Mouse (Mus musculus) liver, embryonic 12.5 days (tissue): Measurements from ENCODE around the gene Tbxas1. TPM values are rescaled to one million over a fixed set of nuclear protein-coding genes. Genes with fewer than 3 reads are reported as not detected.
A peak's percentile ranks its signal among the peaks of the same experiment; 100 is the strongest.

Experiments
- ATAC-seq: fragments of 200-750 bp; cut with Nextera tagmentation; 2 replicates; pipeline ENCODE4 v1.8.0; 2017; ENCODE audit warnings: moderate number of reproducible peaks, mild to moderate bottlenecking, moderate library complexity
- H3K27ac ChIP-seq: fragments of 300-500 bp; sonication (generic); 2 replicates; pipeline ENCODE4 v1.5.1; 2016; ENCODE audit warnings: mild to moderate bottlenecking
- H3K27me3 ChIP-seq: fragments of 300-500 bp; sonication (generic); replicated peaks from 2 replicates; pipeline ENCODE4 v1.6.1; 2016; ENCODE audit warnings: mild to moderate bottlenecking, moderate library complexity
- H3K36me3 ChIP-seq: fragments of 300-500 bp; sonication (generic); 2 replicates; pipeline ENCODE4 v1.6.1; 2016; ENCODE audit warnings: mild to moderate bottlenecking, moderate library complexity
- H3K4me1 ChIP-seq: fragments of 300-500 bp; sonication (generic); 2 replicates; pipeline ENCODE4 v1.6.1; 2016
- H3K4me2 ChIP-seq: fragments of 300-500 bp; sonication (generic); 2 replicates; pipeline ENCODE4 v1.6.1; 2016; ENCODE audit warnings: mild to moderate bottlenecking, moderate library complexity
- H3K4me3 ChIP-seq: fragments of 300-500 bp; sonication (generic); 2 replicates; pipeline ENCODE4 v1.5.1; 2016; ENCODE audit warnings: mild to moderate bottlenecking, moderate library complexity
- H3K9ac ChIP-seq: fragments of 300-500 bp; sonication (generic); 2 replicates; pipeline ENCODE4 v1.6.1; 2016; ENCODE audit warnings: mild to moderate bottlenecking, moderate library complexity
- H3K9me3 ChIP-seq: fragments of 300-500 bp; sonication (generic); replicated peaks from 2 replicates; pipeline ENCODE4 v1.6.1; 2016; ENCODE audit warnings: mild to moderate bottlenecking, moderate library complexity
- WGBS: fragments of 180-500 bp; shearing (Covaris S2); methylation state at CpG from one replicate; pipeline ENCODE4 v1.1.7; 2016; ENCODE audit not compliant: insufficient replicate concordance; 5-methylcytosine and 5-hydroxymethylcytosine counted together
- polyA plus RNA-seq: library from polyadenylated mRNA; unstranded; fragments of >200 nt; fragmentation: Nextera tagmentation; extraction: Ambion mirVana; gene quantifications from 2 replicates; pipeline ENCODE4 v1.2.1, GENCODE M21; 2016

Gene Tbxas1
- polyA plus RNA-seq, 1 experiment from 2014 or later, result 12.9 TPM

- H3K4me3 ChIP-seq, result peak overlapping the region; percentile 37
Measured at GRCm38 (mm10) chr6:38900479-38901126, 25.4 kb downstream of the Tbxas1 start.

GRCm38 (mm10) chr6:38901152-38901551, 25.9 kb downstream of the Tbxas1 start:
- ATAC-seq, result no peak
- H3K9me3 ChIP-seq, result no peaks in the 10 kb centered on the region
- H3K27ac ChIP-seq, result peak overlapping the region; percentile 97
- peak overlapping the region; percentile 37 for H3K4me3 ChIP-seq
- peak overlapping the region; percentile 70 for H3K4me2 ChIP-seq
- peak overlapping the region; percentile 68 for H3K9ac ChIP-seq
- WGBS, result 34% methylated on average over 4 of the region's 4 CpGs
- H3K4me1 ChIP-seq, result peaks cover 80% of the 10 kb centered on the region
- no peaks in the 10 kb centered on the region for H3K36me3 ChIP-seq
- H3K27me3 ChIP-seq, result no peaks in the 10 kb centered on the region

More at GRCm38 (mm10) chr6:38900479-38901126, 25.4 kb downstream of the Tbxas1 start:
- Histone ChIP-seq H3K4me2 (peak overlapping the region; percentile 70), H3K27me3 (no peaks in the 10 kb centered on the region), H3K27ac (peak overlapping the region; percentile 97), H3K9ac (peak overlapping the region; percentile 68), H3K36me3 (no peaks in the 10 kb centered on the region), H3K4me1 (peaks cover 86% of the 10 kb centered on the region), H3K9me3 (no peaks in the 10 kb centered on the region)
- 51% methylated on average over 4 of the region's 4 CpGs for WGBS
- peak; percentile 90 for ATAC-seq

GRCm38 (mm10) chr6:38901636-38902035, 26.4 kb downstream of the Tbxas1 start:
- Histone ChIP-seq H3K4me2 (peak overlapping the region; percentile 70), H3K4me1 (peaks cover 75% of the 10 kb centered on the region), H3K36me3 (no peaks in the 10 kb centered on the region), H3K27me3 (no peaks in the 10 kb centered on the region), H3K9ac (peak overlapping the region; percentile 68), H3K27ac (peak overlapping the region; percentile 97), H3K4me3 (no peak overlapping the region), H3K9me3 (no peaks in the 10 kb centered on the region)
- no peak for ATAC-seq
- 10% methylated on average over 3 of the region's 3 CpGs for WGBS

- Histone ChIP-seq H3K4me2 (peak overlapping the region; percentile 38), H3K36me3 (no peaks in the 10 kb centered on the region), H3K27ac (peak overlapping the region; percentile 97), H3K4me3 (no peak overlapping the region), H3K4me1 (peaks cover 75% of the 10 kb centered on the region), H3K27me3 (no peaks in the 10 kb centered on the region), H3K9me3 (no peaks in the 10 kb centered on the region), H3K9ac (peak overlapping the region; percentile 33; the same call in 1 of the 2 replicates)
- WGBS, result 74% methylated on average over 10 of the region's 10 CpGs
- no peak for ATAC-seq
Measured at GRCm38 (mm10) chr6:38902820-38903439, 27.7 kb downstream of the Tbxas1 start.

- 88% methylated on average over 6 of the region's 6 CpGs for WGBS
- Histone ChIP-seq H3K4me3 (no peak overlapping the region), H3K9ac (no peak overlapping the region), H3K36me3 (no peaks in the 10 kb centered on the region), H3K4me2 (no peak overlapping the region), H3K4me1 (peaks cover 74% of the 10 kb centered on the region), H3K27ac (peak overlapping the region; percentile 45), H3K9me3 (no peaks in the 10 kb centered on the region), H3K27me3 (no peaks in the 10 kb centered on the region)
- no peak for ATAC-seq
Measured at GRCm38 (mm10) chr6:38906005-38906404, 30.8 kb downstream of the Tbxas1 start.

- no peak overlapping the region for H3K4me3 ChIP-seq
- peak overlapping the region; percentile 100 for H3K27ac ChIP-seq
- no peaks in the 10 kb centered on the region for H3K27me3 ChIP-seq
- WGBS, result 85% methylated on average over 6 of the region's 6 CpGs
- peaks cover 74% of the 10 kb centered on the region for H3K4me1 ChIP-seq
- ATAC-seq, result no peak
- no peak overlapping the region for H3K9ac ChIP-seq
- H3K4me2 ChIP-seq, result no peak overlapping the region
- no peaks in the 10 kb centered on the region for H3K9me3 ChIP-seq
- no peaks in the 10 kb centered on the region for H3K36me3 ChIP-seq
Measured at GRCm38 (mm10) chr6:38908401-38908800, 33.2 kb downstream of the Tbxas1 start.

GRCm38 (mm10) chr6:38910828-38911559, 35.8 kb downstream of the Tbxas1 start:
- peak; percentile 92 for ATAC-seq
- Histone ChIP-seq H3K4me1 (peaks cover 92% of the 10 kb centered on the region), H3K9ac (peak overlapping the region; percentile 71), H3K27me3 (no peaks in the 10 kb centered on the region), H3K9me3 (no peaks in the 10 kb centered on the region), H3K36me3 (no peaks in the 10 kb centered on the region), H3K4me3 (no peak overlapping the region), H3K27ac (peak overlapping the region; percentile 100), H3K4me2 (peak overlapping the region; percentile 50)
- WGBS, result 16% methylated on average over 3 of the region's 3 CpGs

GRCm38 (mm10) chr6:38912121-38912660, 37.0 kb downstream of the Tbxas1 start:
- Histone ChIP-seq H3K27ac (peak overlapping the region; percentile 100), H3K4me3 (no peak overlapping the region), H3K27me3 (no peaks in the 10 kb centered on the region), H3K9ac (peak overlapping the region; percentile 71), H3K4me2 (peak overlapping the region; percentile 50), H3K9me3 (no peaks in the 10 kb centered on the region), H3K36me3 (no peaks in the 10 kb centered on the region), H3K4me1 (peaks cover 99% of the 10 kb centered on the region)
- peak; percentile 36 for ATAC-seq

GRCm38 (mm10) chr6:38912845-38913244, 37.6 kb downstream of the Tbxas1 start:
- Histone ChIP-seq H3K4me2 (peak overlapping the region; percentile 50), H3K4me1 (peaks cover 99% of the 10 kb centered on the region), H3K4me3 (no peak overlapping the region), H3K9me3 (no peaks in the 10 kb centered on the region), H3K27me3 (no peaks in the 10 kb centered on the region), H3K36me3 (no peaks in the 10 kb centered on the region), H3K9ac (peak overlapping the region; percentile 71), H3K27ac (peak overlapping the region; percentile 100)
- no peak for ATAC-seq
- 74% methylated on average over 9 of the region's 9 CpGs for WGBS

GRCm38 (mm10) chr6:38913386-38914042, 38.3 kb downstream of the Tbxas1 start:
- Histone ChIP-seq H3K27me3 (no peaks in the 10 kb centered on the region), H3K9ac (peak overlapping the region; percentile 71), H3K9me3 (no peaks in the 10 kb centered on the region), H3K36me3 (no peaks in the 10 kb centered on the region), H3K4me1 (peaks cover 99% of the 10 kb centered on the region), H3K4me2 (no peak overlapping the region), H3K4me3 (no peak overlapping the region), H3K27ac (peak overlapping the region; percentile 100)
- ATAC-seq, result no peak
- 73% methylated on average over 13 of the region's 13 CpGs for WGBS

- Histone ChIP-seq H3K27me3 (no peaks in the 10 kb centered on the region), H3K9me3 (no peaks in the 10 kb centered on the region), H3K27ac (peak overlapping the region; percentile 100), H3K4me2 (no peak overlapping the region), H3K4me3 (no peak overlapping the region), H3K4me1 (peaks cover 100% of the 10 kb centered on the region), H3K36me3 (no peaks in the 10 kb centered on the region), H3K9ac (0 out of 2 replicates have a peak overlapping the region, but pooled peaks have one; percentile 71)
- ATAC-seq, result no peak
- WGBS, result 71% methylated on average over 10 of the region's 10 CpGs
Measured at GRCm38 (mm10) chr6:38914181-38914580, 39.0 kb downstream of the Tbxas1 start.
